Mouse (Mus musculus): ENCODE results near the gene Numbl.

GRCm38 (mm10) chr7:27258205-27258899, at the start of gene Numbl:
- TF ChIP-seq CTCF (IDR thresholded peaks at IDR 0.05; ENCODE audit: low read depth, low read length) (no peak), TAL1 (conservative IDR thresholded peaks at IDR 0.05; ENCODE audit: low read depth, low read length) (no peak)

All from G1E (cell line).